Mouse (Mus musculus) midbrain, embryonic 14.5 days (tissue): ENCODE measurements around the gene B3galnt1. TPM values are rescaled to one million over a fixed set of nuclear protein-coding genes. Genes with fewer than 3 reads are reported as not detected.

Source experiments
- ATAC-seq: fragments of 200-750 bp; cut with Nextera tagmentation; 2 replicates; pipeline ENCODE4 v1.8.0; 2017; ENCODE audit warnings: moderate number of reproducible peaks, moderate library complexity; ENCODE audit not compliant: low FRiP score, low TSS enrichment
- DNase-seq: peaks from one replicate; pipeline ENCODE4 v3.0.0-alpha.2; 2015
- H3K27ac ChIP-seq: fragments of 300-500 bp; sonication (generic); replicated peaks from 2 replicates; pipeline ENCODE4 v1.5.1; 2014; ENCODE audit warnings: mild to moderate bottlenecking, low read depth, low read length, moderate library complexity
- H3K27me3 ChIP-seq: fragments of 300-500 bp; sonication (generic); 2 replicates; pipeline ENCODE4 v1.6.1; 2014; ENCODE audit warnings: low read length, control low read depth, mixed read lengths; ENCODE audit not compliant: control insufficient read depth, insufficient read depth
- H3K36me3 ChIP-seq: fragments of 300-500 bp; sonication (generic); 2 replicates; pipeline ENCODE4 v1.6.1; 2014; ENCODE audit warnings: low read length, control low read depth; ENCODE audit not compliant: control insufficient read depth, insufficient read depth
- H3K4me1 ChIP-seq: fragments of 300-500 bp; sonication (generic); 2 replicates; pipeline ENCODE4 v1.6.1; 2014; ENCODE audit warnings: mild to moderate bottlenecking, antibody characterized with exemption, low read length, control low read depth; ENCODE audit not compliant: control insufficient read depth, insufficient read depth
- H3K4me2 ChIP-seq: fragments of 300-500 bp; sonication (generic); 2 replicates; pipeline ENCODE4 v1.6.1; 2014; ENCODE audit warnings: mild to moderate bottlenecking, low read length, moderate library complexity
- H3K4me3 ChIP-seq: fragments of 300-500 bp; sonication (generic); replicated peaks from 2 replicates; pipeline ENCODE4 v1.5.1; 2014; ENCODE audit warnings: low read depth, low read length
- H3K9ac ChIP-seq: fragments of 300-500 bp; sonication (generic); replicated peaks from 2 replicates; pipeline ENCODE4 v1.6.1; 2014; ENCODE audit warnings: mild to moderate bottlenecking, low read length, moderate library complexity
- H3K9me3 ChIP-seq: fragments of 300-500 bp; sonication (generic); 2 replicates; pipeline ENCODE4 v1.6.1; 2016; ENCODE audit warnings: low read length, control low read depth, mixed read lengths; ENCODE audit not compliant: control insufficient read depth
- WGBS: fragments of 180-500 bp; shearing (Covaris S2); extraction: QIAGEN DNeasy Blood & Tissue Kit; methylation state at CpG from one replicate; pipeline ENCODE4 v1.1.7; 2014; 5-methylcytosine and 5-hydroxymethylcytosine counted together
- polyA plus RNA-seq: library from polyadenylated mRNA; unstranded; fragments of >200 nt; fragmentation: Nextera tagmentation; extraction: Ambion mirVana; gene quantifications from 2 replicates; pipeline ENCODE4 v1.2.1, GENCODE M21; 2014

The B3galnt1 gene
- polyA plus RNA-seq, 1 experiment from 2014 or later: 94.6 TPM

GRCm38 (mm10) chr3:69535486-69535885, 63.3 kb downstream of the B3galnt1 start:
- peak; percentile 75 for ATAC-seq
- Histone ChIP-seq H3K36me3 (no peaks in the 10 kb centered on the region), H3K9ac (no peak overlapping the region), H3K27me3 (no peaks in the 10 kb centered on the region), H3K4me1 (peaks cover 26% of the 10 kb centered on the region), H3K27ac (peak overlapping the region; percentile 70), H3K4me2 (peak overlapping the region; percentile 30), H3K4me3 (no peak overlapping the region), H3K9me3 (no peaks in the 10 kb centered on the region)
- peak; percentile 73 for DNase-seq
- WGBS: 16% methylated on average over 10 of the region's 10 CpGs

- Histone ChIP-seq H3K9ac (no peak overlapping the region), H3K27ac (no peak overlapping the region)
- no peak for DNase-seq
Measured at GRCm38 (mm10) chr3:69532687-69533086, 66.1 kb downstream of the B3galnt1 start.

DNA sequence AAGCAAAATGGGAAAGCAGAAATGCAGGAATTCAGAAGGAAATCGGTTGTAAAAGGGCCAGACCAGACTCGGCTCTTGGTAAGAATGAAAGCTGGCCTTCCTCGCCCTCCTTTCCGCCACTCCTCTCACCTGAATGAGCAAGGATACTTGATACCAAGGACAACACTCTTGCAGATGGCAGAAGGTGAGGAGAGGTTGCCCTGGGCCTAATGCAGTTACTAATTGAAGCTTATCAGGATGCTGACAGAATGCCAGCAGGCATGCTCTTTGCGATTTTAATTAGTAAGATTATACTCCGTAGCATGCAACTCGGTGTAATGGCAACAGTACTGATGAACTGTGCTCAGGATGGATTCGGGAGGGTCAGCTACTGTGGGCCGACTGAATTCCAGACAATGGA, 67.2 kb downstream of the B3galnt1 start:
- Histone ChIP-seq H3K9me3 (no peaks in the 10 kb centered on the region), H3K9ac (no peak overlapping the region), H3K27me3 (no peaks in the 10 kb centered on the region), H3K27ac (no peak overlapping the region; the same call in 1 of the 2 replicates), H3K4me1 (peaks cover 16% of the 10 kb centered on the region), H3K4me3 (no peak overlapping the region), H3K4me2 (no peak overlapping the region), H3K36me3 (no peaks in the 10 kb centered on the region)
- ATAC-seq (no peak), DNase-seq (no peak)
- WGBS: 75% methylated on average over 9 of the region's 9 CpGs

More at GRCm38 (mm10) chr3:69532687-69533086, 66.1 kb downstream of the B3galnt1 start:
- no peaks in the 10 kb centered on the region for H3K27me3 ChIP-seq
- no peak overlapping the region for H3K4me2 ChIP-seq
- no peak for ATAC-seq
- peaks cover 26% of the 10 kb centered on the region for H3K4me1 ChIP-seq
- H3K9me3 ChIP-seq: no peaks in the 10 kb centered on the region
- no peaks in the 10 kb centered on the region for H3K36me3 ChIP-seq
- 57% methylated on average over 4 of the region's 4 CpGs for WGBS
- no peak overlapping the region for H3K4me3 ChIP-seq

DNA sequence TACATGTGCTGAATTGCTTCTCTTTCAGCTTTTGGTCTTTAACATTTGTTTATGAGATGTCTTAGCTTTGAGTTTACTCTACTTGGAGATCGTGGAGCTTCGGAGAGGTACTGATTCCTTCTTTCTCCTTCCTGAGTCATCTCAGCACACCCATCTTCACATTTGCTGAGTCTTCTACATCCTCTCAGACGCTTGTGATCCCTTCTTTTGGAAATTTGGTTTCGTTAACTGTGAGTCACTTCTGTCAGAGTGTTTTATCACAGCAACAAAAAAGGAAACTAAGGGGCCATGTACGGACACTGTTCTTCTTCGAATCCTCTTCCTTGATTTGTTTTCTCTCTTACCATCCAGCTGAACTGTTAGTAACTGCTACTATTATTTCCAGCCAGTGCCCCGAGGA, 69.2 kb downstream of the B3galnt1 start:
- no peak overlapping the region for H3K4me2 ChIP-seq
- no peak overlapping the region for H3K9ac ChIP-seq
- no peak overlapping the region for H3K27ac ChIP-seq
- H3K36me3 ChIP-seq: no peaks in the 10 kb centered on the region
- H3K9me3 ChIP-seq: no peaks in the 10 kb centered on the region
- no peak for ATAC-seq
- 82% methylated on average over 7 of the region's 7 CpGs for WGBS
- no peaks in the 10 kb centered on the region for H3K27me3 ChIP-seq
- DNase-seq: no peak
- no peaks in the 10 kb centered on the region; the same call in 1 of the 2 replicates for H3K4me1 ChIP-seq
- no peak overlapping the region for H3K4me3 ChIP-seq

GRCm38 (mm10) chr3:69527384-69527783, 71.4 kb downstream of the B3galnt1 start:
- DNase-seq: no peak
- WGBS: 93% methylated on average over 1 of the region's 1 CpGs
- H3K36me3 ChIP-seq: no peaks in the 10 kb centered on the region

GRCm38 (mm10) chr3:69525072-69525529, 73.7 kb downstream of the B3galnt1 start:
- no peaks in the 10 kb centered on the region for H3K27me3 ChIP-seq
- no peaks in the 10 kb centered on the region for H3K36me3 ChIP-seq

More at GRCm38 (mm10) chr3:69527384-69527783, 71.4 kb downstream of the B3galnt1 start:
- H3K4me1 ChIP-seq: no peaks in the 10 kb centered on the region; the same call in 1 of the 2 replicates
- H3K4me3 ChIP-seq: no peak overlapping the region
- H3K27ac ChIP-seq: no peak overlapping the region
- no peaks in the 10 kb centered on the region for H3K27me3 ChIP-seq
- H3K9me3 ChIP-seq: no peaks in the 10 kb centered on the region
- no peak overlapping the region for H3K4me2 ChIP-seq
- no peak overlapping the region for H3K9ac ChIP-seq
- no peak for ATAC-seq

DNA sequence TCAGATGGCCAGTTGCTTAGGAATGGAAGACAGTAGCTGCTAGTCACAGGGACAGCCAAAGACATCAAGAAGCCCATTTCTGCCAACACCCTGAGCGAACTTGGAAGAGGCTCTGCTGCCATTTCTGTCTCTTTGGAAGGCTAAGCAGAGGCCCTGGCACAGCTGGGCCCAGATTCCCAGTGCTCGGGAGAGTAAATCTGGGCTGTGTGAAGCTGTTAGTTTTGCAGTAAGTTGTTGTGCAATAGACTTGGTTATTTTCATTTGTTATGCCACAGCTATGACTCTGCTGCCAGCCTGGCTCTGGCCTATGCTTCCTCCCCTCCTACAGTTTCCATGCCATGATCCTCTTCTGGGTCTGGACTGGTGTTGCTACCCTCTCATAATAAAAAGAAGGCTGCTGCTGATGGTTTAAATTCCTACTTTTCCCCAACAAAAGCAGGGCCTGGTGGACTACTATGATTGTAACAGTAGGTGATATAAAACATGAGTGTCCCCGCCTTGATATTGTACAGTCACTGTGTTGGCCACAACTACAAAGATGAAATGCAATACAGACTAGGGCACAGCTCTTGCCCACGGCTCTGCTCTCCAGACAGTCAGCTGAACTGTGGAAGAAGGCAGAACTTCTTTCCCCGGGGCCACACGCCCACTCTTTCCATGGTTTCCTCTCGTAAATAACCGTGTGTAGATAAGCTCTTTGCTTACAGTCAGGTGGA, 74.2 kb downstream of the B3galnt1 start:
- WGBS: 90% methylated on average over 8 of the region's 8 CpGs
- Histone ChIP-seq H3K36me3 (no peaks in the 10 kb centered on the region), H3K4me3 (no peak overlapping the region), H3K9ac (no peak overlapping the region), H3K4me2 (no peak overlapping the region), H3K27me3 (no peaks in the 10 kb centered on the region), H3K27ac (no peak overlapping the region), H3K9me3 (no peaks in the 10 kb centered on the region), H3K4me1 (0 out of 2 replicates have a peak, but pooled peaks cover 5% of the 10 kb centered on the region)
- DNase-seq (no peak), ATAC-seq (no peak)

More at GRCm38 (mm10) chr3:69525072-69525529, 73.7 kb downstream of the B3galnt1 start:
- 84% methylated on average over 8 of the region's 8 CpGs for WGBS
- DNase-seq: no peak
- no peak for ATAC-seq
- no peak overlapping the region for H3K4me2 ChIP-seq
- H3K9me3 ChIP-seq: no peaks in the 10 kb centered on the region
- H3K4me3 ChIP-seq: no peak overlapping the region
- H3K27ac ChIP-seq: no peak overlapping the region
- 0 out of 2 replicates have a peak, but pooled peaks cover 4% of the 10 kb centered on the region for H3K4me1 ChIP-seq
- H3K9ac ChIP-seq: no peak overlapping the region
